Mouse (Mus musculus): Measurements from ENCODE around the gene Fhad1. TPM values are rescaled to one million over a fixed set of nuclear protein-coding genes. Genes with fewer than 3 reads are reported as not detected.

Gene Fhad1
- polyA plus RNA-seq, 1 experiment from 2014 or later, result 5.4 TPM

DNA sequence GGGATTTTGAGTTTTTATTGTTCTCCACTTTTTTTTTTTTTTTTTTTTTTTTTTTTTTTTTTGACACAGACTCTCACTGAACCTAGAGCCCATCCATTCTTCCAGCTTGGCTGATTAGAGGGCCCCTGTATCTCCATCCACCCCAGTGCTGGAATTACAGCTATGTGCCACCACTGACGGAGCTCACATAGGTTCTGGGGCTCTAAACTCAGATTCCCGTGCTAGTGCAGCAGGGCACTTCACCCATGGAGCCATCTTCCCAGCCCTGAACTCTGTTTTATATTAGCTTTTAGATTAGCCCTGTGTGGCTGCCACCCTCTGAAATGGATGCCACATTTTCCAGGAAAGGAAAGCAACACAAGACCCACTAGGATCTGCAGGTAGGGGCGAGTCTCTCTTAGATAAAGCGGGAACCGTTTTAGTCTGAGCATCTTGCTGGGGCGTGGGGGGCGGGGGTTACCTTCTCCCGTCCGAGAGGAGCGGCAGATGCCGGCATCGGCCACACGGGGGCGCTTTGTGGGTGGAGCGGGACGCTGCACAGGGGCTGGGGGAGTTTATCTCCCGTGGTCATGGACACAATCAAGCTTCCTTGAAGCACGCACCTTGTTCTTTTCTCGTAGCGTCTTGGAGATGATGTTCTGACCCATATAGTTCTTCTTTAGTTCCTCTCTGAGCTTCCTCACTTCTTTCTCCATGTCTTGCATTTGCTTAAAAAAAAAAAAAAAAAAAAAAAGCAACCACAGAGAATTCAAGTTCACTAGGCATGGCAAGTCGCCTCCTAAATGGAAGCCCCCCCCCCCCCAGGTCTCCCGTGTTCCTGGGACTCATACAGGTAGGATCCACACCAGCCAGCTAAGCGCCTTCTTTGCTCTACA lies 51.8 kb downstream of the Fhad1 start:
- Histone ChIP-seq H3K9me3 (ENCODE audit: control insufficient read depth, low read length) (peaks cover 10% of the 10 kb centered on the region), H3K27ac (no peak overlapping the region), H3K4me2 (replicated peaks) (no peak overlapping the region), H3K27me3 (ENCODE audit: control insufficient read depth, insufficient read depth, low read length) (no peaks in the 10 kb centered on the region), H3K9ac (no peak overlapping the region), H3K4me3 (replicated peaks; ENCODE audit: low read length) (no peak overlapping the region), H3K36me3 (replicated peaks; ENCODE audit: control insufficient read depth, insufficient read depth) (no peaks in the 10 kb centered on the region), H3K4me1 (replicated peaks; ENCODE audit: control insufficient read depth, insufficient read depth, low read length) (no peaks in the 10 kb centered on the region)
- WGBS, result 13% methylated on average over 23 of the region's 23 CpGs
- ATAC-seq (ENCODE audit: low FRiP score) (no peak), DNase-seq (ENCODE audit: low spot score) (no peak)

DNA sequence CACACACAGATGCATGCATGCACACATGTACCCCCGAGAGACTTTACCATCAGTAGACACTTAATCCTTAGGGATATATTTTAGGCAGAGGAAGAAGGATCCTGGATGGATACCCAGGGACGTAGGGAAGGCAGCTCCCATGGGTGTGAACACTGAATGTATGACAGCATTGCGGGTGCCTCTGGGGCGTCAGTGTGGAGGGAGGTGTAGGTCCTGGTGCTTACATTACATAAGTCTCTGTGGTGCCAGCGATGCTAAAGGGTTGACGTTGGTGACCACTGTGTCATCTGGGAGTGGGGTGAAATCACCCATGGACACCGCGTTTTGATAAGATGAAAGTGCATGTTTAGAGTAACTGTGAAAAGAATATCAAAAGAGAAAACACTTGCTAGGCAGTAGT lies 54.8 kb downstream of the Fhad1 start:
- WGBS, result 88% methylated on average over 8 of the region's 8 CpGs
- H3K4me3 ChIP-seq (replicated peaks; ENCODE audit: low read length), result no peak overlapping the region
- DNase-seq (ENCODE audit: low spot score), result no peak
- H3K27me3 ChIP-seq (ENCODE audit: control insufficient read depth, insufficient read depth, low read length), result no peaks in the 10 kb centered on the region
- H3K9me3 ChIP-seq (ENCODE audit: control insufficient read depth, low read length), result peaks cover 10% of the 10 kb centered on the region
- no peak overlapping the region for H3K4me2 ChIP-seq (replicated peaks)
- no peak overlapping the region for H3K9ac ChIP-seq
- H3K36me3 ChIP-seq (replicated peaks; ENCODE audit: control insufficient read depth, insufficient read depth), result no peaks in the 10 kb centered on the region
- no peak overlapping the region for H3K27ac ChIP-seq
- no peak for ATAC-seq (ENCODE audit: low FRiP score)
- no peaks in the 10 kb centered on the region for H3K4me1 ChIP-seq (replicated peaks; ENCODE audit: control insufficient read depth, insufficient read depth, low read length)

DNA sequence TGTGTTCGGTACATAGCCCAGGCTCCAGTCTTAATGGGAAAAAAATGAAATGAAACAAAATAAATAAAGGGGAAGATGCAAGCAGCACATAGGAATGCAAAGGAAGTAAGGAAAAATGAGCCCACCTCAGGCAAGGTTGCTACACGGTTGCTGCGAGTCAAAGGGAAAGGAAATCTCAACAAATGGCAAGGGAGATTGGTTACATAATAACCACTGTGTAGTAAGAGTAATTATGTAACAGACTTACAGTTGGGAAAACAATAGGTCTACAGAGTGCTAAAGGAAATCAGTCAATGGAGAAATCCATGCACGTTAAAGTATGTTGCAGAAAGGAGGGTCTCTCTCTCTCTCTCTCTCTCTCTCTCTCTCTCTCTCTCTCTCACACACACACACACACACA lies 55.3 kb downstream of the Fhad1 start:
- DNase-seq (ENCODE audit: low spot score) (no peak), ATAC-seq (ENCODE audit: low FRiP score) (no peak)
- H3K9ac ChIP-seq, result no peak overlapping the region
- no peaks in the 10 kb centered on the region for H3K27me3 ChIP-seq (ENCODE audit: control insufficient read depth, insufficient read depth, low read length)
- H3K36me3 ChIP-seq (replicated peaks; ENCODE audit: control insufficient read depth, insufficient read depth), result no peaks in the 10 kb centered on the region
- H3K27ac ChIP-seq, result no peak overlapping the region
- H3K4me1 ChIP-seq (replicated peaks; ENCODE audit: control insufficient read depth, insufficient read depth, low read length), result no peaks in the 10 kb centered on the region
- peaks cover 10% of the 10 kb centered on the region for H3K9me3 ChIP-seq (ENCODE audit: control insufficient read depth, low read length)
- H3K4me3 ChIP-seq (replicated peaks; ENCODE audit: low read length), result no peak overlapping the region
- H3K4me2 ChIP-seq (replicated peaks), result no peak overlapping the region
- 79% methylated on average over 4 of the region's 4 CpGs for whole genome bisulfite sequencing

DNA sequence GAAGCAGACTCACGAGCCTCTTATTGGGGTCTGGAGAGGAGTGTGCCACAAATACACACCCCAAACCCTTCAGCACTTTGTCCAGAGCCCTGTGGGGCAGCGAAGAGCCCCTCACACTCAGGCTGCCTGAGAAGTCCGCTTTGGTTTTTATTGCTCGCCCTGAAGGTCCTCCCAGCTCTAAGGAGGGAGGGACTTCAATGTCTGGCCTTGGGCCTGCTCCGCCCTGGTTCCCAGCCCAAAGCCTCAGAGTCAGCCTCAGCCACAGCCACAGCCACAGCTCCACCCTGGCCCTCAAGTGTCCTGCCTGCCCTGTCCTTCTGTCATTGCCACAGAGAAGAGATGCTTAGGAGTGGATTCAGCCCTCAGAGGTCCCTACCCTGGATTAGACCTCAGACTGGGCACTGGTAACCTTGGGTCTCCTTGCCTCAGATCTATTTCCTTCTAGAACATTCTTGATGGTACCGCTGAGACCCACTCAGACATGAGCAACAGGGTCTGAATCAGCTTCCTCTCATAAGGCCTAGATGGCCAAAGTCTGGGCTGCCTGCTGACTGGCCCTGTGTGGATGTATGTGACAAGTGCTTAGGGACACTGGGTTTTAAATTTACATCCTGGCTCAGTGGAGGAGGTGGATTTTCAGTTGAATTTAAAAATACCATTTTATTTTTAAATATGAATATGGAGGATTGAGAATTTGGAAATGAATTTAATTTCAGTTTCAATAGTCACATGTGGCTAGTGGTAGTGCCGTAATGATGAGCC lies 56.1 kb downstream of the Fhad1 start:
- H3K9ac ChIP-seq, result no peak overlapping the region
- no peaks in the 10 kb centered on the region for H3K4me1 ChIP-seq (replicated peaks; ENCODE audit: control insufficient read depth, insufficient read depth, low read length)
- no peak for DNase-seq (ENCODE audit: low spot score)
- H3K36me3 ChIP-seq (replicated peaks; ENCODE audit: control insufficient read depth, insufficient read depth), result no peaks in the 10 kb centered on the region
- no peaks in the 10 kb centered on the region for H3K27me3 ChIP-seq (ENCODE audit: control insufficient read depth, insufficient read depth, low read length)
- H3K4me2 ChIP-seq (replicated peaks), result no peak overlapping the region
- H3K9me3 ChIP-seq (ENCODE audit: control insufficient read depth, low read length), result peaks cover 10% of the 10 kb centered on the region
- H3K4me3 ChIP-seq (replicated peaks; ENCODE audit: low read length), result no peak overlapping the region
- ATAC-seq (ENCODE audit: low FRiP score), result peak; percentile 55; the same call in 1 of the 2 replicates
- WGBS, result 61% methylated on average over 7 of the region's 7 CpGs
- H3K27ac ChIP-seq, result no peak overlapping the region

DNA sequence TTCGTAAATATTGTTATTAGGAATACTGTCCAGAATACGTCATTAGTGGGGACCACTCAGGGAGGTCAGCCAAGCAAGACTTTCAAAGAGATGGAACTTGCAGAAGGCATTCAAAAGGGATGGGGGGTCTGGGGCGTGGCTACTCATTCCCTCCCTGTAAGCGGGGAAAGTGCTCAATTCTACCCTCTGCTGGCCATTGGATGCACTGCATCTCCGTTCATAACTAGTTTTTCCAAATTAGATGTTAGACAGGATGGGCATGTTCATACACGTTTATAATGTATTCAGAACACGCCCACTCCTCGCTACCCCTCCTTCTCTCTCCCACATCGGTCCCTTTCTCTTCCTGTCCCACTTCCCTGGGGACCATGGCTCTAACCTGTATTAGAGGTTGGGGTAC lies 56.7 kb downstream of the Fhad1 start:
- 6% methylated on average over 9 of the region's 9 CpGs for WGBS
- peak; percentile 53 for ATAC-seq (ENCODE audit: low FRiP score)

DNA sequence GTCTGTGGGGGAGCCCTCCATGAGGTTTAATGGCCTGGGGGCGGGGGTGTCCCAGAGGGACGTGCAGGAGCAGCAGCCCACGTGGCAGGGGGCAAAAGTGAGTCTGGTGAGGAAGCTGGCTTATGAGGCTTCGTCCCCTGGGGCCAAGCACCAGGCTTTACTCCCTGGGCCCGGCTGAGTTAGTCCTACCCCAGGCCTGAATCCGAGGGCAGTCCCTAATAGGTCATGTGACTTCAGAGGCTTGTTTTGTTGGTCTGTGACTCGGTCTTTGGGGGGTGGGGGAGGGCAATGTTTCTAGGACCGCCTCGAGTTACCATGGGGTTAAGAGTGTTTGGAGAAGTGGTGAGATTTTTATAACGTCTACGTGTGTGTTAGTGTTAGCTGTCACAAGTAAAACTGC lies 57.1 kb downstream of the Fhad1 start:
- H3K9ac ChIP-seq, result no peak overlapping the region
- H3K9me3 ChIP-seq (ENCODE audit: control insufficient read depth, low read length), result peaks cover 10% of the 10 kb centered on the region
- no peak overlapping the region for H3K4me3 ChIP-seq (replicated peaks; ENCODE audit: low read length)
- 35% methylated on average over 11 of the region's 11 CpGs for WGBS
- H3K36me3 ChIP-seq (replicated peaks; ENCODE audit: control insufficient read depth, insufficient read depth), result no peaks in the 10 kb centered on the region
- peak; percentile 25; the same call in 1 of the 2 replicates for ATAC-seq (ENCODE audit: low FRiP score)
- DNase-seq (ENCODE audit: low spot score), result no peak
- no peak overlapping the region for H3K27ac ChIP-seq
- H3K4me2 ChIP-seq (replicated peaks), result peak overlapping the region; percentile 4; the same call in 1 of the 2 replicates
- no peaks in the 10 kb centered on the region for H3K4me1 ChIP-seq (replicated peaks; ENCODE audit: control insufficient read depth, insufficient read depth, low read length)
- H3K27me3 ChIP-seq (ENCODE audit: control insufficient read depth, insufficient read depth, low read length), result no peaks in the 10 kb centered on the region

More for the DNA sequence above, 56.7 kb downstream of the Fhad1 start:
- no peaks in the 10 kb centered on the region for H3K4me1 ChIP-seq (replicated peaks; ENCODE audit: control insufficient read depth, insufficient read depth, low read length)
- H3K27me3 ChIP-seq (ENCODE audit: control insufficient read depth, insufficient read depth, low read length), result no peaks in the 10 kb centered on the region
- H3K4me3 ChIP-seq (replicated peaks; ENCODE audit: low read length), result no peak overlapping the region
- H3K9me3 ChIP-seq (ENCODE audit: control insufficient read depth, low read length), result peaks cover 10% of the 10 kb centered on the region
- H3K9ac ChIP-seq, result no peak overlapping the region
- no peaks in the 10 kb centered on the region for H3K36me3 ChIP-seq (replicated peaks; ENCODE audit: control insufficient read depth, insufficient read depth)
- peak; percentile 93 for DNase-seq (ENCODE audit: low spot score)
- H3K4me2 ChIP-seq (replicated peaks), result peak overlapping the region; percentile 4; the same call in 1 of the 2 replicates
- no peak overlapping the region for H3K27ac ChIP-seq

DNA sequence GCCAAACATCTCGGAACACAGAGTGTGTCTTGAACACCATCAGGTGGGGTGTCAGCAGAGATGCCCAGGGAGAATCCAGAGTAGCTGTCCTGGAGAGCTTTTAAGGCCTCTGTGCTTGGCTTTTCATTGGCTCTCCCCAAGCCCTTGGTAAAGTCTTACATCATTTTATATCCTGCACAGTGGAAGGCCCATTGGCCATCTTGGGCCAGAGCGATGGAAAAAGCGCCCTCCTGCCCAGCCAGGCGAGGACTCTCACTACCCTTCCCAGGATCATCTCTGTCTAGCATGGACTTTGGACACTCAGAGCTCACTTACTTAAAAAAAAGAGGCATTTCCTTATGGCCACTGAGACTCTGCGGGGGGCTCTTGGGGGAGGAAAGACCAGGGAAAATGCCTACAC lies 58.0 kb downstream of the Fhad1 start:
- Histone ChIP-seq H3K27me3 (ENCODE audit: control insufficient read depth, insufficient read depth, low read length) (no peaks in the 10 kb centered on the region), H3K4me2 (replicated peaks) (no peak overlapping the region), H3K36me3 (replicated peaks; ENCODE audit: control insufficient read depth, insufficient read depth) (no peaks in the 10 kb centered on the region), H3K27ac (no peak overlapping the region), H3K9me3 (ENCODE audit: control insufficient read depth, low read length) (peaks cover 9% of the 10 kb centered on the region), H3K4me3 (replicated peaks; ENCODE audit: low read length) (no peak overlapping the region), H3K9ac (no peak overlapping the region), H3K4me1 (replicated peaks; ENCODE audit: control insufficient read depth, insufficient read depth, low read length) (no peaks in the 10 kb centered on the region)
- 90% methylated on average over 5 of the region's 5 CpGs for WGBS
- no peak for ATAC-seq (ENCODE audit: low FRiP score)
- DNase-seq (ENCODE audit: low spot score), result no peak

DNA sequence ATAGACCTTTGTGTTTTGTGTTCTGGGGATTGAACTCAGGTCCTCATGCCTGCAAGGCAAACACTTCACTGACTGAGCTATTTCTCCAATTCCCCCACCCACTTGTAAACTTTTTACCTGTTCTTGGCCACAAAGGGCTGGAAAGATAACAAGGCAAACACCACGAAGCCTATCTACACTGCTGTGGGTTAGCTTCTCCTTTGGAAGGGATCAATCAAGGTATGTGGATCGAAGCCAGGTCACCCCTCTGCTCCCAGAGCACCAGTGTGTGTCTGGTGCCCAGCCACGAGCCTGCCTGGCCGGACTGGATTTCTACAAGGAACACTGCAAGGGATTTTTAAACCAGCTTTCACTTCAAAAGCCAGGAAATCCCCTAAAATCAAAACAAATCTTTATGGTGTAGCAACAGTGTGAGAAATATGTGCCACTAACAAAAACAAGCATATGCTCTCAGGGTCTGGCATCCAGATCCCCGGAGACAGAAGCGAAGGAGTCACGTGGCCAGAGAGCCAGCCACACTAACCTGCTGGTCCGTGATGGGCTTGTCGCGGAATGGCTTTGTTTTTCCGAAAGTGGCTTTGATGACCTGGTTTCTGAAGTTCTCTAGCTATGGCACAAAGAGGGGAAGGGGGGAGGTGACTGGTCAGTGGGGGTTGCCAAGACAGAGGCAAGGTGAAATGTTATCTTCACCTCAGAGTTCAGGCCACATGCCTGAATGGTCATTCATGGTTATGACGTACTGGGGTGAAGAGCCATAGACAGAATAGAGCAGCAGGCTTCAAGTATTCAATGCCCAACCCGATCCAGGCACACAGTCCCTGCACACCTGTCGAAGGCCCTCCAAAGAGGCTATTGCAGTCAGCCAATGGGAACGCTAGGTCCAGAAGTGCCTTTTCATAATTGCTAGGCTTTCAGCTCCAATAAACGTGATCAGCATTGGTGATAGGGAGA lies 59.8 kb downstream of the Fhad1 start:
- H3K9ac ChIP-seq, result no peak overlapping the region
- no peak overlapping the region for H3K27ac ChIP-seq
- H3K4me1 ChIP-seq (replicated peaks; ENCODE audit: control insufficient read depth, insufficient read depth, low read length), result no peaks in the 10 kb centered on the region
- ATAC-seq (ENCODE audit: low FRiP score), result no peak
- no peak overlapping the region for H3K4me2 ChIP-seq (replicated peaks)
- no peak for DNase-seq (ENCODE audit: low spot score)
- 72% methylated on average over 16 of the region's 16 CpGs for WGBS
- no peaks in the 10 kb centered on the region for H3K27me3 ChIP-seq (ENCODE audit: control insufficient read depth, insufficient read depth, low read length)
- H3K36me3 ChIP-seq (replicated peaks; ENCODE audit: control insufficient read depth, insufficient read depth), result no peaks in the 10 kb centered on the region
- H3K9me3 ChIP-seq (ENCODE audit: control insufficient read depth, low read length), result no peaks in the 10 kb centered on the region
- H3K4me3 ChIP-seq (replicated peaks; ENCODE audit: low read length), result no peak overlapping the region
